Mouse (Mus musculus): ENCODE results near the gene Gm16253. TPM values are rescaled to one million over a fixed set of nuclear protein-coding genes. Genes with fewer than 3 reads are reported as not detected.

Gene Gm16253
- polyA plus RNA-seq, 1 experiment from 2014 or later: 0.43 TPM

DNA sequence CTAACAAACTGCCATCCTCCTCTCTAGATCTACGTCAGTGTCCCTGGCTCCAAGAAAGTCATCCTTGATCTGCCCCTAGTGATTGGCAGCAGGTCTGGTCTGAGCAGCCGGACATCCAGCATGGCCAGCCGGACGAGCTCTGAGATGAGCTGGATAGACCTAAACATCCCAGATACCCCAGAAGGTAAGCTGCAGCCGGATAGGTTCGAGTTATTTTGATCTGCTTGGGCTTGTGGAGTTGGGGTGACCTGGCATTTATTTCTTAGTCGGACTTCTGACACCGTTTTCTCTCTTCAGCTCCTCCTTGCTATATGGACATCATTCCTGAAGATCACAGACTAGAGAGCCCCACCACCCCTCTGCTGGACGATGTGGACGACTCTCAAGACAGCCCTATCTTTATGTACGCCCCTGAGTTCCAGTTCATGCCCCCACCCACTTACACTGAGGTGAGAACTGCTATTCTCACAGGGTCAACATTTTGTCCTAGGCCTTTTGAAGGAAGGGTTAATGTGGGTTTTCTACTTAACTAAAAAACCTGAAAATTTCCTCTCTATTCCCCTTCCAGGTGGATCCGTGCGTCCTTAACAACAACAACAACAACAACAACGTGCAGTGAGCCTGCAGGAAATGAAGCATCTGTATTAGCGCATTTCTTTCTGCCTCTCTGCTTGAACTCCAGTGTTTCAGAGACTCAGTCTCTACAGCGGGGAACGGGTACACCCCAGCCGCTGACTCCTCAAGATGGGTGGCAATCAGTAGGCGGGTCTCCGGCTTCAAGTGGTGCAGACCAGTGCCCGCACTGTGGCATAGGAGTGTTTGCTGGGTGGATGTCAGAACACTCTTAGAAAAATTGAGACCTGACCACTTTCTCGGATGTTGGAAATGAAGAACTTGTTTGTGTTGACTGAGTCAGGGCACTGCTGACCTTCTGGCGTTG, 16.6 kb upstream of the Gm16253 start:
- Histone ChIP-seq H3K4me1 (ENCODE audit: control insufficient read depth, insufficient read depth, low read length) (peaks cover 40% of the 10 kb centered on the region), H3K9me3 (ENCODE audit: control insufficient read depth, low read length) (no peaks in the 10 kb centered on the region)

DNA sequence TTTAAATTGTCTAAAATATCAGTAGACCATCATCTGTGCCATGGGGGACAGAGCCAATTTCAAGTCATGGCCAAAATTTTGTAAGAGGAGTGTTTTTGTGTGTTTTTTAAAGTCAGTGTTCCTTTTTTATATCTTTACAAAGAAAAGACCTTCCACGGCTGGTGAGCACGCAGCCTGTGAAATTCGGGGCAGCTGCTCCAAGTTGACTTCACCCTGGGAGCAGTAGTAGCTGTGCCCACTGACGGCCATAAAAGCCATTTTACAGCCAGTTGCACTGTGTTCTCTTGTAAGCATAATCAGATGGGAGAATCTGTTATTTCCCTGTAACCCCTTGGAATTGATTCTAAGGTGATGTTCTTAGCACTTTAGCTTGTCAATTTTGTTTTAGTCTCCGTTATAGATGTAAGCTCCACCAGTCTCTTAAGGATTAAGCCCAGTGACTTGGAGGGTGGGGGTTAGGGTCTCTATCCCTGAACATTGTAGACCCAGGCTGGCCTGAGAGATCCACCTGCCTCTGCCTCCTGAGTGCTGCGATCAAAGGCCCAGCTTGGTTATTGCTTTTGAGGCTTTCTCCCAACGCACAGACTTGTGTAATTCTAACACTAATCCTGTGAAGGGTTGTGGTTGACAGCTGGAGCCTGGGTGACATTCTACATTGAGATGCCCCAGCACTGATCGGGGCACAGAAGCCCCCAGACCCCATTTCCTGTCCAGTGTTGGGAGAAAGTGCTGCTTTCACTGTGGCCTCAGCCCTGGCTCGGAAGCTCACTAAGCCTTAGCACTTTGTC, 15.7 kb upstream of the Gm16253 start:
- Histone ChIP-seq H3K27ac (replicated peaks; ENCODE audit: low read depth, low read length) (no peak overlapping the region), H3K9ac (replicated peaks; ENCODE audit: low read length) (no peak overlapping the region), H3K4me3 (replicated peaks; ENCODE audit: low read depth, low read length) (0 out of 2 replicates have a peak overlapping the region, but pooled peaks have one; percentile 72), H3K4me2 (ENCODE audit: low read length) (peak overlapping the region; percentile 76), H3K9me3 (ENCODE audit: control insufficient read depth, low read length) (no peaks in the 10 kb centered on the region), H3K4me1 (ENCODE audit: control insufficient read depth, insufficient read depth, low read length) (peaks cover 40% of the 10 kb centered on the region), H3K36me3 (ENCODE audit: control insufficient read depth, insufficient read depth, low read length) (peaks cover 22% of the 10 kb centered on the region), H3K27me3 (ENCODE audit: control insufficient read depth, insufficient read depth, low read length) (no peaks in the 10 kb centered on the region)
- ATAC-seq (ENCODE audit: low FRiP score, low TSS enrichment) (no peak), DNase-seq (no peak)
- 89% methylated on average over 9 of the region's 9 CpGs for WGBS

More for the DNA sequence above, 16.6 kb upstream of the Gm16253 start:
- WGBS: 91% methylated on average over 23 of the region's 23 CpGs
- no peak overlapping the region for H3K27ac ChIP-seq (replicated peaks; ENCODE audit: low read depth, low read length)
- no peak for ATAC-seq (ENCODE audit: low FRiP score, low TSS enrichment)
- H3K9ac ChIP-seq (replicated peaks; ENCODE audit: low read length): peak overlapping the region; percentile 59; the same call in 1 of the 2 replicates
- H3K4me2 ChIP-seq (ENCODE audit: low read length): peak overlapping the region; percentile 76
- peak overlapping the region; percentile 72 for H3K4me3 ChIP-seq (replicated peaks; ENCODE audit: low read depth, low read length)
- DNase-seq: no peak
- H3K36me3 ChIP-seq (ENCODE audit: control insufficient read depth, insufficient read depth, low read length): peaks cover 22% of the 10 kb centered on the region
- H3K27me3 ChIP-seq (ENCODE audit: control insufficient read depth, insufficient read depth, low read length): no peaks in the 10 kb centered on the region

DNA sequence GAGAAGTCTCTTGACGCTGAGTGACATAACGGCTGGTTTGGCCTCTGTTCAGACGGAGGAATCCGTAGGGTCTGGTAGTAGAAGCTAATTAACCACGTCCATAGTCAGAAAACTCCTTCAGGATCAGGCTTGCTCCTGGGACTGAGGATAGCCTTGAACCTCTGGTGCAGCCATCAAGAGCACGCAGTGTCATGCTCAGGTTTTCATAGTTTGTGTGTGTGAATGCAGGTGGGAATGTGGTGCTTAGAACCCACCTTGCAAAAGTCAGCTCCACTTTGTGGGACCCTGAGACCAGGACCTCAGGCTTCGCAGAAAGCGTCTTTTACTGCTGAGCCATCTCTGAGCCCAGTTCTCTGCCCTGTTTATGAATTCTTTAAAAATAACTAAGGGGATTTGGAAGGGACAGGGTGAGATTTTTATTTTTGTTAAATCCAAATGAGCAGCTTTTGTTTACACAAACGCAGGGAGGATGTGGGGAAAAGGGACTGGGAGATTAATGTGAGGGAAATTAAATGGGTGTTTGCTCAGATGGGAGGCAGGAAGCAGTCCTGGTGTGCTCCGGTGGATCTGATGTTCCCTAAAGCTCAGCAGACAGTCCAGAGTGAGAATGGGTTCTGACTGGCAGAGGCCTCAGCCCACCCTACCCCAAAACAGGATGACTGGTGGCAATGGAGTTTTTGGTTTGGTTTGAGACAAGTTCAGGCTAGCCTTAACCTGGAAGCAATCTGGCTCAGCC, 14.7 kb upstream of the Gm16253 start:
- Histone ChIP-seq H3K36me3 (ENCODE audit: control insufficient read depth, insufficient read depth, low read length) (peaks cover 22% of the 10 kb centered on the region), H3K4me1 (ENCODE audit: control insufficient read depth, insufficient read depth, low read length) (peaks cover 33% of the 10 kb centered on the region), H3K9ac (replicated peaks; ENCODE audit: low read length) (no peak overlapping the region), H3K4me2 (ENCODE audit: low read length) (no peak overlapping the region), H3K27ac (replicated peaks; ENCODE audit: low read depth, low read length) (0 out of 2 replicates have a peak overlapping the region, but pooled peaks have one; percentile 37), H3K9me3 (ENCODE audit: control insufficient read depth, low read length) (no peaks in the 10 kb centered on the region), H3K27me3 (ENCODE audit: control insufficient read depth, insufficient read depth, low read length) (no peaks in the 10 kb centered on the region), H3K4me3 (replicated peaks; ENCODE audit: low read depth, low read length) (no peak overlapping the region)
- ATAC-seq (ENCODE audit: low FRiP score, low TSS enrichment) (no peak), DNase-seq (no peak)
- 57% methylated on average over 10 of the region's 10 CpGs for WGBS

GRCm38 (mm10) chr3:96563267-96563666, 13.5 kb upstream of the Gm16253 start:
- peaks cover 22% of the 10 kb centered on the region for H3K36me3 ChIP-seq (ENCODE audit: control insufficient read depth, insufficient read depth, low read length)
- no peaks in the 10 kb centered on the region for H3K27me3 ChIP-seq (ENCODE audit: control insufficient read depth, insufficient read depth, low read length)
- H3K27ac ChIP-seq (replicated peaks; ENCODE audit: low read depth, low read length): no peak overlapping the region
- DNase-seq (no peak), ATAC-seq (ENCODE audit: low FRiP score, low TSS enrichment) (no peak)
- no peak overlapping the region for H3K9ac ChIP-seq (replicated peaks; ENCODE audit: low read length)
- 94% methylated on average over 8 of the region's 8 CpGs for WGBS
- no peak overlapping the region for H3K4me3 ChIP-seq (replicated peaks; ENCODE audit: low read depth, low read length)
- H3K4me1 ChIP-seq (ENCODE audit: control insufficient read depth, insufficient read depth, low read length): peaks cover 33% of the 10 kb centered on the region
- no peaks in the 10 kb centered on the region for H3K9me3 ChIP-seq (ENCODE audit: control insufficient read depth, low read length)
- no peak overlapping the region for H3K4me2 ChIP-seq (ENCODE audit: low read length)

GRCm38 (mm10) chr3:96563911-96564632, 12.7 kb upstream of the Gm16253 start:
- H3K9ac ChIP-seq (replicated peaks; ENCODE audit: low read length): no peak overlapping the region
- no peak overlapping the region for H3K4me2 ChIP-seq (ENCODE audit: low read length)
- no peaks in the 10 kb centered on the region for H3K9me3 ChIP-seq (ENCODE audit: control insufficient read depth, low read length)
- H3K27me3 ChIP-seq (ENCODE audit: control insufficient read depth, insufficient read depth, low read length): no peaks in the 10 kb centered on the region
- H3K4me3 ChIP-seq (replicated peaks; ENCODE audit: low read depth, low read length): no peak overlapping the region
- H3K27ac ChIP-seq (replicated peaks; ENCODE audit: low read depth, low read length): no peak overlapping the region
- no peak for ATAC-seq (ENCODE audit: low FRiP score, low TSS enrichment)
- peaks cover 22% of the 10 kb centered on the region for H3K36me3 ChIP-seq (ENCODE audit: control insufficient read depth, insufficient read depth, low read length)
- no peak for DNase-seq
- peaks cover 27% of the 10 kb centered on the region for H3K4me1 ChIP-seq (ENCODE audit: control insufficient read depth, insufficient read depth, low read length)
- WGBS: 83% methylated on average over 10 of the region's 10 CpGs

- peaks cover 21% of the 10 kb centered on the region for H3K4me1 ChIP-seq (ENCODE audit: control insufficient read depth, insufficient read depth, low read length)
- H3K27me3 ChIP-seq (ENCODE audit: control insufficient read depth, insufficient read depth, low read length): no peaks in the 10 kb centered on the region
- no peak for DNase-seq
- no peak overlapping the region for H3K4me3 ChIP-seq (replicated peaks; ENCODE audit: low read depth, low read length)
- no peaks in the 10 kb centered on the region for H3K9me3 ChIP-seq (ENCODE audit: control insufficient read depth, low read length)
- H3K36me3 ChIP-seq (ENCODE audit: control insufficient read depth, insufficient read depth, low read length): peaks cover 20% of the 10 kb centered on the region
- H3K4me2 ChIP-seq (ENCODE audit: low read length): no peak overlapping the region
- no peak for ATAC-seq (ENCODE audit: low FRiP score, low TSS enrichment)
- H3K9ac ChIP-seq (replicated peaks; ENCODE audit: low read length): no peak overlapping the region
- 84% methylated on average over 7 of the region's 7 CpGs for WGBS
- H3K27ac ChIP-seq (replicated peaks; ENCODE audit: low read depth, low read length): no peak overlapping the region
Measured at GRCm38 (mm10) chr3:96564633-96565032, 12.2 kb upstream of the Gm16253 start.

DNA sequence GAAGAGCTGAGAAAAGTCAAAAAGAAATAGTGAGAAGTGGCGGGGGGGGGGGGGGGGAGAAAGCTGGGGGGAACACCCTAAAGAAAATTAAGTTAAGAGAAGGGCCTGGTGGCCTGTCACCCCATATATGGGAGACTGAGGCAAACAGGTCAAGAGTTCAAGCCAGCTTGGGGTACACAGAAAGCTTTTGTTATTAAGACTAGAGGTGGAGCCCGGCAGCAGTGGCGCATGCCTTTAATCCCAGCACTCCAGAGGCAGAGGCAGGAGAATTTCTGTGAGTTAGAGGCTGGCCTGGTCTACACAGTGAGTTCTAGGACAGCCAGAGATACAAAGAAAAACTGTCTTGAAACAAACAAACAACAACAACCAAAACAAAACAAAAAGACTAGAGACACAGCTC, 11.7 kb upstream of the Gm16253 start:
- ATAC-seq (ENCODE audit: low FRiP score, low TSS enrichment): no peak
- DNase-seq: no peak
- H3K4me2 ChIP-seq (ENCODE audit: low read length): no peak overlapping the region
- no peak overlapping the region for H3K27ac ChIP-seq (replicated peaks; ENCODE audit: low read depth, low read length)
- no peak overlapping the region for H3K9ac ChIP-seq (replicated peaks; ENCODE audit: low read length)
- H3K4me1 ChIP-seq (ENCODE audit: control insufficient read depth, insufficient read depth, low read length): peaks cover 16% of the 10 kb centered on the region
- no peaks in the 10 kb centered on the region for H3K27me3 ChIP-seq (ENCODE audit: control insufficient read depth, insufficient read depth, low read length)
- H3K36me3 ChIP-seq (ENCODE audit: control insufficient read depth, insufficient read depth, low read length): peaks cover 15% of the 10 kb centered on the region
- H3K4me3 ChIP-seq (replicated peaks; ENCODE audit: low read depth, low read length): no peak overlapping the region
- 90% methylated on average over 3 of the region's 3 CpGs for WGBS
- no peaks in the 10 kb centered on the region for H3K9me3 ChIP-seq (ENCODE audit: control insufficient read depth, low read length)
